Mouse (Mus musculus) erythroblast, adult 5-6 weeks (primary cell): ENCODE data around the gene Foxn1. TPM values are rescaled to one million over a fixed set of nuclear protein-coding genes. Genes with fewer than 3 reads are reported as not detected.

Source experiments
- ATAC-seq: replicated peaks from 2 replicates; pipeline ENCODE4 v1.8.0; 2016; ENCODE audit warnings: moderate number of reproducible peaks, mild to moderate bottlenecking, moderate TSS enrichment, inconsistent platforms; ENCODE audit not compliant: poor library complexity, low FRiP score, severe bottlenecking
- total RNA-seq, 2 experiments: library from RNA; stranded (forward) in 1 of 2; stranded (reverse) in 1 of 2; fragments of 150-400 nt in 1 of 2; fragments of 200-764, 138-1000 nt in 1 of 2; gene quantifications; 2 replicates each; pipeline versions ENCODE4 v1.2.3 to v1.2.4; 2015 to 2017; ENCODE audit warnings: low replicate concordance in 2 of 2

The Foxn1 gene
- total RNA-seq (2015; ENCODE audit: low replicate concordance): not detected in 2 replicates
- total RNA-seq (2017; ENCODE audit: low replicate concordance): not detected in 2 replicates

GRCm38 (mm10) chr11:78386508-78387043, at the start of gene Foxn1:
Foxn1 (minus strand) TSS chr11:78386558.
- no peak for ATAC-seq

- ATAC-seq: 0 out of 2 replicates have a peak, but pooled peaks have one; percentile 59
Observed at GRCm38 (mm10) chr11:78435776-78436349, 49.5 kb upstream of the Foxn1 start.

GRCm38 (mm10) chr11:78434052-78434451, 47.7 kb upstream of the Foxn1 start:
- ATAC-seq: no peak

- ATAC-seq: no peak
Observed at GRCm38 (mm10) chr11:78431176-78431575, 44.8 kb upstream of the Foxn1 start.

- ATAC-seq: no peak
Observed at GRCm38 (mm10) chr11:78430195-78430878, 44.0 kb upstream of the Foxn1 start.

GRCm38 (mm10) chr11:78428309-78428708, 42.0 kb upstream of the Foxn1 start:
- no peak for ATAC-seq

- ATAC-seq: no peak
Observed at GRCm38 (mm10) chr11:78427655-78428054, 41.3 kb upstream of the Foxn1 start.

GRCm38 (mm10) chr11:78425572-78425971, 39.2 kb upstream of the Foxn1 start:
- 0 out of 2 replicates have a peak, but pooled peaks have one; percentile 34 for ATAC-seq

- ATAC-seq: no peak
Observed at GRCm38 (mm10) chr11:78424352-78424751, 38.0 kb upstream of the Foxn1 start.

- no peak for ATAC-seq
Observed at GRCm38 (mm10) chr11:78422055-78422819, 35.9 kb upstream of the Foxn1 start, which contains the start of gene Slc13a2. Slc13a2 (minus strand) TSS chr11:78422217.

- no peak for ATAC-seq
Observed at GRCm38 (mm10) chr11:78421201-78422009, 35.0 kb upstream of the Foxn1 start.

- no peak for ATAC-seq
Observed at GRCm38 (mm10) chr11:78420263-78420889, 34.0 kb upstream of the Foxn1 start.

GRCm38 (mm10) chr11:78416854-78417253, 30.5 kb upstream of the Foxn1 start:
- no peak for ATAC-seq

GRCm38 (mm10) chr11:78412861-78413260, 26.5 kb upstream of the Foxn1 start:
- ATAC-seq: no peak

- ATAC-seq: no peak
Observed at GRCm38 (mm10) chr11:78412324-78412850, 26.0 kb upstream of the Foxn1 start.

GRCm38 (mm10) chr11:78411606-78412323, 25.4 kb upstream of the Foxn1 start:
- no peak for ATAC-seq

- ATAC-seq: no peak
Observed at GRCm38 (mm10) chr11:78408256-78409240, 22.2 kb upstream of the Foxn1 start.
